Mouse (Mus musculus): ENCODE data around the gene Trappc4. TPM values are rescaled to one million over a fixed set of nuclear protein-coding genes. Genes with fewer than 3 reads are reported as not detected.
A peak's percentile ranks its signal among the peaks of the same experiment; 100 is the strongest.
"Not testable (repeated sequence)": the region's sequence is repeated elsewhere in the genome, so short reads cannot be mapped to it uniquely, and the experiment has no call there.

Gene Trappc4
- polyA plus RNA-seq, 1 experiment from 2014 or later: 85.4 TPM

DNA sequence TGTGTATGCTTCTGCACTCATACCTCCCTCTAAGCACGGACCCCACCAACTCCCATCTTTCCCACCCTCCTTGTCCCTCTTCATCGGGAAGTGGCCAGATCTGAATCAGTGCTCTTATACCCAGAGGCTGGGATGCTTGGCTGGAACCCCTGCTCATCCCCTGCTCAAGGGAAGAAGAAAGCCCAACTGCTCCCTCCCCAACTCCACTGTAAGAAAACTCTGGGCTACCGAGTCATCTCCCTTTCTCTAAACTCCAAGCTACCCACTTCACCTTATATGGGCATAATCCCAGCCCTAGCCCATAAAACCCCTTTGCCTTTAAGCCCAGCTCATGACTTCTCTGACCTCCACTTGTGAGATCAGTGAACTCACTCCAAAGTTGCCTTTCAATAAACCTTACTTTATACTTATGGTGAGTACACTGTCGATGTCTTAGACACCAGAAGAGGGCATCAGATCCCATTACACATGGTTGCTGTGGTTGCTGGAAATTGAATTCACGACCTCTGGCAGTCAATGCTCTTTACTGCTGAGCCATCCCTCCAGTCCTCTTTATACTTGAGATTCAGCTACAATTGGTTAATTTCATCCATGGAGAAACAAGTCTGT is 25.3 kb upstream of the Trappc4 start:
- 42% methylated on average over 5 of the region's 5 CpGs for WGBS
- Histone ChIP-seq H3K9ac (ENCODE audit: low read length) (no peak overlapping the region), H3K27ac (replicated peaks in 1 of 2; ENCODE audit: control insufficient read depth in 1 of 2, insufficient read depth in 1 of 2, low read depth in 2 of 2, low read length in 2 of 2) (no peak overlapping the region), H3K9me3 (ENCODE audit: control insufficient read depth, low read length) (no peaks in the 10 kb centered on the region), H3K27me3 (ENCODE audit: control insufficient read depth, insufficient read depth, low read length) (no peaks in the 10 kb centered on the region), H3K36me3 (ENCODE audit: control insufficient read depth, insufficient read depth, low read length) (no peaks in the 10 kb centered on the region), H3K4me3 (ENCODE audit: control insufficient read depth in 1 of 2, insufficient read depth in 1 of 2, low read depth in 1 of 2, low read length in 2 of 2) (no peak overlapping the region), H3K4me2 (ENCODE audit: low read length) (no peak overlapping the region), H3K4me1 (ENCODE audit: control insufficient read depth in 2 of 2, insufficient read depth in 2 of 2, low read length in 2 of 2) (no peaks in the 10 kb centered on the region)
- no peak for ATAC-seq (ENCODE audit: insufficient number of reproducible peaks, insufficient read depth, low FRiP score, low read depth)

DNA sequence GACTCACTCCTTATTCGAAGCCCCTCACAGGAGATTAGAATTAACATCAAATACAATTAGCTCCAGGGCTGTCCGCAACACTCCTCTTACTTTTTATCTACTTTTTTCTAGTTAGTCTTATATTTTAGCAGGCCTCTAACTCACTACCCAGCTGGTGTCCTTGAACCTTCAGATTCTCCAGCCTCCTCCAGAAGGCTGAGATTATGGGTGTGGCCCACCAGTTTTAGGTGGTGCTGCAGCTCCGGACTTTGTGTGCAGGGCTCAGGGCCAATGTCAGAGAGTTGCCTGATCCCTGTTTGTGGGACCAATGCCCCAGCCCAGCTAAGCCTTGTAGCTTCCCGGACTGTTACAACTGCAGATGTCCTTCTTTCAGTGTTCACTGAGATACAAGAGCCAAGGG is 16.2 kb upstream of the Trappc4 start:
- H3K9ac ChIP-seq (ENCODE audit: low read length): no peak overlapping the region
- H3K9me3 ChIP-seq (ENCODE audit: control insufficient read depth, low read length): no peaks in the 10 kb centered on the region
- H3K4me2 ChIP-seq (ENCODE audit: low read length): no peak overlapping the region
- H3K27me3 ChIP-seq (ENCODE audit: control insufficient read depth, insufficient read depth, low read length): no peaks in the 10 kb centered on the region
- H3K4me1 ChIP-seq (ENCODE audit: control insufficient read depth in 2 of 2, insufficient read depth in 2 of 2, low read length in 2 of 2): no peaks in the 10 kb centered on the region
- WGBS: 83% methylated on average over 4 of the region's 4 CpGs
- ATAC-seq (ENCODE audit: insufficient number of reproducible peaks, insufficient read depth, low FRiP score, low read depth): no peak
- no peaks in the 10 kb centered on the region for H3K36me3 ChIP-seq (ENCODE audit: control insufficient read depth, insufficient read depth, low read length)
- H3K27ac ChIP-seq (replicated peaks in 1 of 2; ENCODE audit: control insufficient read depth in 1 of 2, insufficient read depth in 1 of 2, low read depth in 2 of 2, low read length in 2 of 2): no peak overlapping the region
- H3K4me3 ChIP-seq (ENCODE audit: control insufficient read depth in 1 of 2, insufficient read depth in 1 of 2, low read depth in 1 of 2, low read length in 2 of 2): no peak overlapping the region

DNA sequence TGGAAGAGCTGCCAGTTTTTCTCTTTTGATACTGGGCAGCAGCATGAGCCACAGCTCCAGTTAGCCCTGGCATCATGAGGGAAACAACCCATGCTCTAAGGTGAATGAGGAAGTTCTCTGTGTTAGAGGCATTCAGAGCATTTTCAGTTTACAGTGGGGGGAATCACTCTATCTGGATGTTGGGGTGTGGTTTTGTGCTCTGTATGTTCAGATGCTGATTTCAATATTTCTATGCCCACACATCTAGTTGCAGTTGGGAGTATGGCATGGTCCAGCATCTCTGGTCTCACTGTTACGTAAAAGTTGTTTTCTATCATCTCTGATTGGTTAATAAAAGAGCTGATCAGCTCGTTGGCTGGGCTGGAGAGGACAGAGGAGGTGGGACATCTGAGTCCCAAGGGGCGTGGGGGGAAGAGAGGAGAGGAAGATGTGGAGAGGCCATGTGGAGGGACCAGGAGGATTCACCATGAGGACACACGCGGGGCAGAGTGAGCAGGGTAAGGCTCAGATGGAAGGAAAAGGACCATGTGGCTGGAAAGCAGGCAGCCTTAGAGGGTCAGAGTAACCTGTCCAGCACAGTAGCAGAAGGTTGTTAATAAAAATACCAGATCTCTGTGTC is 13.0 kb upstream of the Trappc4 start:
- Histone ChIP-seq H3K9me3 (ENCODE audit: control insufficient read depth, low read length) (no peaks in the 10 kb centered on the region), H3K4me1 (ENCODE audit: control insufficient read depth in 2 of 2, insufficient read depth in 2 of 2, low read length in 2 of 2) (peaks cover 2 to 13% of the 10 kb centered on the region in 2 experiments), H3K27me3 (ENCODE audit: control insufficient read depth, insufficient read depth, low read length) (no peaks in the 10 kb centered on the region), H3K4me2 (ENCODE audit: low read length) (no peak overlapping the region), H3K36me3 (ENCODE audit: control insufficient read depth, insufficient read depth, low read length) (peaks cover 10% of the 10 kb centered on the region; the same call in 1 of the 2 replicates), H3K9ac (ENCODE audit: low read length) (no peak overlapping the region), H3K27ac (replicated peaks in 1 of 2; ENCODE audit: control insufficient read depth in 1 of 2, insufficient read depth in 1 of 2, low read depth in 2 of 2, low read length in 2 of 2) (no peak overlapping the region), H3K4me3 (ENCODE audit: control insufficient read depth in 1 of 2, insufficient read depth in 1 of 2, low read depth in 1 of 2, low read length in 2 of 2) (no peak overlapping the region)
- ATAC-seq (ENCODE audit: insufficient number of reproducible peaks, insufficient read depth, low FRiP score, low read depth): no peak
- 72% methylated on average over 5 of the region's 5 CpGs for WGBS

DNA sequence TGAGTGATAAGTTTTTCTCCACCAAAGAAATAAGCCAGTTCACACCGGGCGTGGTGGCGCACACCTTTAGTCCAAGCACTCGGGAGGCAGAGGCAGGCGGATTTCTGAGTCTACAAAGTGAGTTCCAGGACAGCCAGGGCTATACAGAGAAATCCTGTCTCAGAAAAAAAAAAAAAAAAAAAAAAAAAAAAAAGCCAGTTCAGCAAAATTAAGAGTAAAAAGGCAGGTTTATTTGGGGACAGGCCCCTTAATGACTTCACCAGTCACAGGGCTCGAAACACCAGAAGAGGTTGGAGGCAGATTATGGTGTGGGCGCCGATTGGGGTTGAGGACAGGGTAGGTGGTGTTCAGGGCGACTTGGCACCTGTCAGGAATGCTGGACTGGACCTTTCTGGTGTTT is 12.3 kb upstream of the Trappc4 start:
- WGBS: 91% methylated on average over 9 of the region's 9 CpGs
- not testable (repeated sequence) for ATAC-seq (ENCODE audit: insufficient number of reproducible peaks, insufficient read depth, low FRiP score, low read depth); H3K27me3 ChIP-seq (ENCODE audit: control insufficient read depth, insufficient read depth, low read length); H3K4me3 ChIP-seq (ENCODE audit: control insufficient read depth in 1 of 2, insufficient read depth in 1 of 2, low read depth in 1 of 2, low read length in 2 of 2); H3K27ac ChIP-seq (replicated peaks in 1 of 2; ENCODE audit: control insufficient read depth in 1 of 2, insufficient read depth in 1 of 2, low read depth in 2 of 2, low read length in 2 of 2); H3K9me3 ChIP-seq (ENCODE audit: control insufficient read depth, low read length); H3K4me2 ChIP-seq (ENCODE audit: low read length); H3K9ac ChIP-seq (ENCODE audit: low read length)
- Histone ChIP-seq H3K36me3 (ENCODE audit: control insufficient read depth, insufficient read depth, low read length) (peaks cover 13% of the 10 kb centered on the region; the same call in 1 of the 2 replicates), H3K4me1 (ENCODE audit: control insufficient read depth in 2 of 2, insufficient read depth in 2 of 2, low read length in 2 of 2) (peaks cover 2 to 13% of the 10 kb centered on the region in 2 experiments)

DNA sequence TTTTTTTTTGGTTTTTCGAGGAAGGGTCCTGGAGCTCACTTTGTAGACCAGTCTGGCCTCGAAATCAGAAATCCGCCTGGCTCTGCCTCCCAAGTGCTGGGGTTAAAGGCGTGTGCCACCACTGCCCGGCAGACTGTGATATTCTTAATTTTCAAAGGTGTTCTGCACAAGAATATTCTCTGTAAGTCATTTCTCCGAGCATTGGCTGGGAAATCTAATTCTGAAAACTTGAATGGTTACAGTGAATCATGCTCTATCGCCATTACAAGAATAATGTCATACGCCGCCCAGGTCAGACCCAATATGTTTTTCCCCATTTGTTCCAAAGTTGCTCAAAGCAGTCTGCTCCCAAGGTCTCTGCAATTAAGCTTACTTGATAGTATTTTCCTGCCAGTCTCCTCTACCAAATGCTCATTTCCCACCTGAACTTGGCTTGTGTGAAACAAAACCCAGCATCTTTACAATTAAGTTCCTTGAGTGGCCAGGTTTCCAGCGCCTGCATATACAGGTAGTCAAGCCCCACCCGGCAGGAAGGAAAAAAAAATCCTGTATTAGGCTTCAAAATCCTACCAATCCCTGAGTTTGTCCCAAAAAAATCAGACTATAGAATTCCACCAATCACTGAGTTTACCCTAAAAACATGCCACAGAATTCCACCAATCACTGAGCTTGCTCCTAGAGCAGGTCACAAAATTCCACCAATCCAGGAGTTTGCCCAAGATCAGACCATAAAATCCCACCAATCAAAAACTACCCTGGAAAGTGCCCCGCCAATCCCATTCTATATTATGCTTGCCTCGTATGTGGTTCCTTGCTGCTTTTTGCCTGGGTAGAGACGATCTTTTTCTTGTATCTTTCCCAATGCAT is 11.4 kb upstream of the Trappc4 start, which contains the start of gene Ccdc84:
Gene Ccdc84 (minus strand): TSS at position 51 of the 867 bp plus-strand sequence.
- no peak for ATAC-seq (ENCODE audit: insufficient number of reproducible peaks, insufficient read depth, low FRiP score, low read depth)
- peak within 1 kb of the TSS; percentile 91 for H3K9ac ChIP-seq (ENCODE audit: low read length)
- 71% methylated on average over 14 of the region's 14 CpGs for WGBS

DNA sequence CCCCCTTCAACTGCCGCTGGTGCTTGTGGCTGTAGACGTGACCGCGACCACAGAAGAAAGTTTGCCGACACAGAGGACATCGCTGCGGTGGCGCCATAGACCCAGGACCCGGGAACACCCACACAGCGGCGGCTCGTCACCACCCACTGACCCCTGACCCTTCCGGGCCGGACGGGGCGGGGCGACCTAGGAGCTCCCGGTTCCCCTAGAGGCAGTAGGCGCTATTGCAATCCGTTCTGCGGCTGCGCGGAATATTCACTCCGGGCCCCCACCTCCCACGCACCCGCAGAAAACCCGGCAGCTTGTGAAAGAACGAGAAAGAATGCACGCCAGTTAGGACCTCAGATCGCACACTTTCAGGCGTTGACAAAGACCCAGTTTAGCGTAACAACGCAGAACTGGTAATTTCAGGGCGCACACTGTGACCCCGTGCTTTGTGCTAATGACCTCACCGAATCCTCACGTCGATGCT is 10.5 kb upstream of the Trappc4 start:
- Histone ChIP-seq H3K36me3 (ENCODE audit: control insufficient read depth, insufficient read depth, low read length) (peaks cover 30% of the 10 kb centered on the region), H3K4me2 (ENCODE audit: low read length) (peak overlapping the region; percentile 89), H3K9ac (ENCODE audit: low read length) (peak overlapping the region; percentile 91), H3K27me3 (ENCODE audit: control insufficient read depth, insufficient read depth, low read length) (no peaks in the 10 kb centered on the region), H3K4me1 (ENCODE audit: control insufficient read depth in 2 of 2, insufficient read depth in 2 of 2, low read length in 2 of 2) (peaks cover 2 to 13% of the 10 kb centered on the region in 2 experiments), H3K9me3 (ENCODE audit: control insufficient read depth, low read length) (no peaks in the 10 kb centered on the region), H3K4me3 (ENCODE audit: control insufficient read depth in 1 of 2, insufficient read depth in 1 of 2, low read depth in 1 of 2, low read length in 2 of 2) (peak overlapping the region; percentile 58 to 87), H3K27ac (replicated peaks in 1 of 2; ENCODE audit: control insufficient read depth in 1 of 2, insufficient read depth in 1 of 2, low read depth in 2 of 2, low read length in 2 of 2) (peak overlapping the region; percentile 75 to 83; a peak in 3 of 4 replicates)
- WGBS: under 1% methylated on average over 38 of the region's 38 CpGs
- ATAC-seq (ENCODE audit: insufficient number of reproducible peaks, insufficient read depth, low FRiP score, low read depth): peak; percentile 92

More for the DNA sequence above, 11.4 kb upstream of the Trappc4 start, which contains the start of gene Ccdc84:
- Histone ChIP-seq H3K4me2 (ENCODE audit: low read length) (peak within 1 kb of the TSS; percentile 89), H3K9me3 (ENCODE audit: control insufficient read depth, low read length) (no peaks in the 10 kb centered on the region), H3K4me1 (ENCODE audit: control insufficient read depth in 2 of 2, insufficient read depth in 2 of 2, low read length in 2 of 2) (peaks cover 2 to 13% of the 10 kb centered on the region in 2 experiments), H3K36me3 (ENCODE audit: control insufficient read depth, insufficient read depth, low read length) (peaks cover 21% of the 10 kb centered on the region), H3K4me3 (ENCODE audit: control insufficient read depth in 1 of 2, insufficient read depth in 1 of 2, low read depth in 1 of 2, low read length in 2 of 2) (peak within 1 kb of the TSS; percentile 58 to 87), H3K27me3 (ENCODE audit: control insufficient read depth, insufficient read depth, low read length) (no peaks in the 10 kb centered on the region), H3K27ac (replicated peaks in 1 of 2; ENCODE audit: control insufficient read depth in 1 of 2, insufficient read depth in 1 of 2, low read depth in 2 of 2, low read length in 2 of 2) (peak within 1 kb of the TSS; percentile 75 to 83; a peak in 3 of 4 replicates)

DNA sequence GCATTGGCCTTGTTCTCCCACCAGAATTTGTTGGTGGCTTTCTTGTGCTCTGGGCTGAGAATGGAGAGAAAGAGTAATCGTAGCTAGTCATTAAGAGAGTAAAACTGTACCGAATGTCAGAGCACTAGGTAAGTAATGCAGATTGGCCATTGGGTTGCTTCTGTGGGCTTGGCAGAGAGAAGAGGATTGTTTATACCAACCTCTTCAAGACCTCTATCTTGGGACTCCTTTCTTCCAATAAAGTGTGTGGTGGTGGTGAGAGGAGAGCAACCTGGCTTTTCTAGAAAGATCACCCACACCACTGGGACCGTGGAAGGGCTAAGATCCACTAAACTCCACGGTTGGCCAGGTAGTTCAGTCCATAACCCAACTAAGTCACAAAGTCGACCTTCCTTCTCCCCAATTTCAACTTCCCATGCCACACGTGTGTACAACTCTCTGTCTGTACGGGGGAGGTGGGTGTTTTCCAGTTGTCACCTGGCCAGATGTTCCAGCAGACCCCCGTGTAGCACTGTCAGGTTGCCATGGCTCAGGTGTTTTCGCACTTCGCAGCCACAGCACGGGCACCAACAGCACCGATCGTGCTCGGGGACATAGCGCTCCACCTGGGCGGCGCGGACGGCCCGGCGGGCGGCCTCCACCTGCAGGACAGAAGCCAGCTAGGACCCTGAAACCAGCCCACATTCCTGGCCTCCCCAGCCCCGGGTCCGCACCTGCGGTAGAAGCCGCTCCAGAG is 9.9 kb upstream of the Trappc4 start:
- H3K4me3 ChIP-seq (ENCODE audit: control insufficient read depth in 1 of 2, insufficient read depth in 1 of 2, low read depth in 1 of 2, low read length in 2 of 2): peak overlapping the region; percentile 58 to 87
- H3K27ac ChIP-seq (replicated peaks in 1 of 2; ENCODE audit: control insufficient read depth in 1 of 2, insufficient read depth in 1 of 2, low read depth in 2 of 2, low read length in 2 of 2): peak overlapping the region; percentile 4 to 63; a peak in 2 of 4 replicates
- peak overlapping the region; percentile 89 for H3K4me2 ChIP-seq (ENCODE audit: low read length)
- no peaks in the 10 kb centered on the region for H3K27me3 ChIP-seq (ENCODE audit: control insufficient read depth, insufficient read depth, low read length)
- H3K9ac ChIP-seq (ENCODE audit: low read length): peak overlapping the region; percentile 91
- peaks cover 36% of the 10 kb centered on the region for H3K36me3 ChIP-seq (ENCODE audit: control insufficient read depth, insufficient read depth, low read length)
- peaks cover 2 to 13% of the 10 kb centered on the region in 2 experiments for H3K4me1 ChIP-seq (ENCODE audit: control insufficient read depth in 2 of 2, insufficient read depth in 2 of 2, low read length in 2 of 2)
- WGBS: 6% methylated on average over 26 of the region's 26 CpGs
- H3K9me3 ChIP-seq (ENCODE audit: control insufficient read depth, low read length): no peaks in the 10 kb centered on the region
- peak; percentile 54 for ATAC-seq (ENCODE audit: insufficient number of reproducible peaks, insufficient read depth, low FRiP score, low read depth)
